Mouse (Mus musculus) thymus, postnatal 4 days (tissue): ENCODE data around the gene Gpr37l1.
"Not testable (repeated sequence)": the region's sequence is repeated elsewhere in the genome, so short reads cannot be mapped to it uniquely, and the experiment has no call there.

Source experiments
- DNase-seq: peaks from one replicate; pipeline ENCODE4 v3.0.0; 2021

The Gpr37l1 gene

GRCm38 (mm10) chr1:135167435-135167834 lies at the start of gene Gpr37l1:
Gene Gpr37l1, minus strand, starts transcription at chr1:135167681.
- no peak for DNase-seq

- no peak for DNase-seq
Measured at GRCm38 (mm10) chr1:135213772-135214640, 46.5 kb upstream of the Gpr37l1 start.

- DNase-seq = no peak
Measured at GRCm38 (mm10) chr1:135210421-135210820, 42.9 kb upstream of the Gpr37l1 start.

GRCm38 (mm10) chr1:135208716-135209115 lies 41.2 kb upstream of the Gpr37l1 start:
- no peak for DNase-seq

- no peak for DNase-seq
Measured at GRCm38 (mm10) chr1:135206586-135207339, 39.3 kb upstream of the Gpr37l1 start.

- no peak for DNase-seq
Measured at GRCm38 (mm10) chr1:135205257-135205656, 37.8 kb upstream of the Gpr37l1 start.

GRCm38 (mm10) chr1:135204196-135205126 lies 37.0 kb upstream of the Gpr37l1 start:
- no peak for DNase-seq

GRCm38 (mm10) chr1:135200400-135200799 lies 32.9 kb upstream of the Gpr37l1 start:
- DNase-seq = no peak

GRCm38 (mm10) chr1:135199014-135199819 lies 31.7 kb upstream of the Gpr37l1 start:
- peak; percentile 36 for DNase-seq

- no peak for DNase-seq
Measured at GRCm38 (mm10) chr1:135198412-135198811, 30.9 kb upstream of the Gpr37l1 start.

GRCm38 (mm10) chr1:135195907-135196440 lies 28.5 kb upstream of the Gpr37l1 start:
- no peak for DNase-seq

- DNase-seq = not testable (repeated sequence)
Measured at GRCm38 (mm10) chr1:135194335-135194734, 26.9 kb upstream of the Gpr37l1 start.

- no peak for DNase-seq
Measured at GRCm38 (mm10) chr1:135189186-135189585, 21.7 kb upstream of the Gpr37l1 start.

- no peak for DNase-seq
Measured at GRCm38 (mm10) chr1:135188197-135188596, 20.7 kb upstream of the Gpr37l1 start.

- DNase-seq = not testable (repeated sequence)
Measured at GRCm38 (mm10) chr1:135187016-135187415, 19.5 kb upstream of the Gpr37l1 start.

GRCm38 (mm10) chr1:135186427-135186826 lies 18.9 kb upstream of the Gpr37l1 start:
- no peak for DNase-seq

GRCm38 (mm10) chr1:135185936-135186335 lies 18.5 kb upstream of the Gpr37l1 start:
- no peak for DNase-seq

GRCm38 (mm10) chr1:135183941-135184570 lies 16.6 kb upstream of the Gpr37l1 start:
- DNase-seq = no peak

- DNase-seq = no peak
Measured at GRCm38 (mm10) chr1:135183448-135183847, 16.0 kb upstream of the Gpr37l1 start.

GRCm38 (mm10) chr1:135182975-135183374 lies 15.5 kb upstream of the Gpr37l1 start:
- no peak for DNase-seq
